Mouse (Mus musculus) embryonic stem cell, embryonic (primary cell): ENCODE data around the gene Cdhr4.

Experiments
- CTCF ChIA-PET, 4 experiments: fragments of 300-600 bp in 2 of 4; fragments of 350-600 bp in 2 of 4; sonication (Branson Sonifier 250); formaldehyde crosslinking; loops; one replicate each; lab custom pipeline; 2022; ENCODE audit warnings: inconsistent platforms in 2 of 4; lab: Charles Lee
- POLR2A ChIA-PET, 4 experiments: fragments of 300-600 bp in 2 of 4; fragments of 350-600 bp in 2 of 4; sonication (Branson Sonifier 250); formaldehyde crosslinking; loops; one replicate each; lab custom pipeline; 2022; ENCODE audit warnings: antibody characterized with exemption in 4 of 4, inconsistent platforms in 1 of 4; lab: Charles Lee

Gene Cdhr4

GRCm38 (mm10) chr9:107964681-107965080, 27.6 kb upstream of the Cdhr4 start:
- POLR2A ChIA-PET: interaction anchor here in 3 of 4 experiments (0.6 to 4.7 kb wide), 11 partner anchors 13 to 131 kb away, joined by 3 to 46 read pairs (median 4); partner anchors contain the start of genes Inka1 (in 3 of the 3), Amigo3 (in 2 of the 3), Gmppb (in 1 of the 3) and Traip (in 1 of the 3)

GRCm38 (mm10) chr9:107966676-107967075, 25.6 kb upstream of the Cdhr4 start:
- POLR2A ChIA-PET: interaction anchor here in 2 of 4 experiments (0.8 to 2.1 kb wide), 6 partner anchors 9 to 87 kb away, joined by 3 to 6 read pairs (median 3); partner anchors contain the start of genes Amigo3 (in 1 of the 2) and Ip6k1 (in 1 of the 2)

More at GRCm38 (mm10) chr9:107964681-107965080, 27.6 kb upstream of the Cdhr4 start:
- CTCF ChIA-PET: interaction anchor here in 3 of 4 experiments (1.2 to 5.3 kb wide), 9 partner anchors 21 to 246 kb away, joined by 4 to 88 read pairs (median 7); partner anchors contain the start of genes Inka1 (in 1 of the 3) and Mst1r (in 1 of the 3)

GRCm38 (mm10) chr9:107967437-107967836, 24.9 kb upstream of the Cdhr4 start:
- POLR2A ChIA-PET: interaction anchor here in 2 of 4 experiments (0.8 to 2.1 kb wide), 5 partner anchors 10 to 86 kb away, joined by 3 to 9 read pairs (median 6); partner anchors contain the start of genes Ip6k1 (in 2 of the 2) and Amigo3 (in 1 of the 2)
- CTCF ChIA-PET: interaction anchor here in 3 of 4 experiments (0.8 to 1.1 kb wide), 3 partner anchors 18 to 100 kb away, joined by 3 to 4 read pairs (median 3); partner anchors contain the start of gene Inka1 (in 1 of the 3)

More at GRCm38 (mm10) chr9:107966676-107967075, 25.6 kb upstream of the Cdhr4 start:
- CTCF ChIA-PET: interaction anchor here in 3 of 4 experiments (0.9 to 1.3 kb wide), 3 partner anchors 19 to 44 kb away, joined by 3 read pairs; partner anchors contain the start of gene Inka1 (in 2 of the 3)

GRCm38 (mm10) chr9:107968531-107968930, 23.8 kb upstream of the Cdhr4 start:
- ChIA-PET POLR2A (interaction anchor here in 2 of 4 experiments (1.0 to 2.1 kb wide), 5 partner anchors 13 to 38 kb away, joined by 3 to 9 read pairs (median 6); partner anchors contain the start of genes Ip6k1 (in 2 of the 2) and Inka1 (in 1 of the 2)), CTCF (interaction anchor here in 2 of 4 experiments (0.6 to 1.1 kb wide), 2 partner anchors 14 to 99 kb away, joined by 3 to 4 read pairs; partner anchors contain the start of gene Gm20661 (in 1 of the 2))

GRCm38 (mm10) chr9:107970311-107970710, 22.0 kb upstream of the Cdhr4 start:
- POLR2A ChIA-PET: interaction anchor here in 3 of 4 experiments (0.8 to 4.9 kb wide), 16 partner anchors 9 to 114 kb away, joined by 3 to 38 read pairs (median 7); partner anchors contain the start of genes Inka1 (in 3 of the 3), Ip6k1 (in 2 of the 3), Cdhr4 (in 1 of the 3) and Gm20661 (in 1 of the 3)

GRCm38 (mm10) chr9:107971690-107972541, 20.4 kb upstream of the Cdhr4 start:
- POLR2A ChIA-PET: interaction anchor here (0.5 to 4.9 kb wide), 41 partner anchors 8 to 169 kb away, joined by 3 to 38 read pairs (median 5); partner anchors contain the start of genes Amigo3 (in 3 of the 4), Inka1 (in 3 of the 4), Ip6k1 (in 3 of the 4) and Gm20661 (in 2 of the 4)
- CTCF ChIA-PET: interaction anchor here (0.5 to 4.2 kb wide), 25 partner anchors 8 to 262 kb away, joined by 3 to 27 read pairs (median 4); partner anchors contain the start of genes Amigo3 (in 2 of the 4) and Inka1 (in 1 of the 4)

More at GRCm38 (mm10) chr9:107970311-107970710, 22.0 kb upstream of the Cdhr4 start:
- CTCF ChIA-PET: interaction anchor here in 3 of 4 experiments (0.6 to 4.2 kb wide), 7 partner anchors 9 to 411 kb away, joined by 3 to 27 read pairs (median 6); partner anchors contain the start of genes Amigo3 (in 1 of the 3) and Inka1 (in 1 of the 3)

- ChIA-PET POLR2A (interaction anchor here in 3 of 4 experiments (0.7 to 2.5 kb wide), 8 partner anchors 10 to 103 kb away, joined by 3 to 18 read pairs (median 4); partner anchors contain the start of genes Inka1 (in 2 of the 3) and Ip6k1 (in 1 of the 3)), CTCF (interaction anchor here in 2 of 4 experiments (0.6 to 1.5 kb wide), 3 partner anchors 11 to 330 kb away, joined by 3 to 6 read pairs (median 3); partner anchors contain the start of gene Inka1 (in 1 of the 2))
Observed at GRCm38 (mm10) chr9:107974491-107975171, 17.7 kb upstream of the Cdhr4 start.

GRCm38 (mm10) chr9:107975399-107976386, 16.6 kb upstream of the Cdhr4 start, which contains the start of gene Uba7:
Gene Uba7, plus strand, starts transcription at chr9:107975505.
- ChIA-PET CTCF (interaction anchor here in 3 of 4 experiments (0.6 to 1.6 kb wide), 13 partner anchors 10 to 91 kb away, joined by 3 to 6 read pairs (median 3); partner anchors contain the start of gene Inka1 (in 2 of the 3)), POLR2A (interaction anchor here in 3 of 4 experiments (0.6 to 2.5 kb wide), 17 partner anchors 9 to 192 kb away, joined by 3 to 18 read pairs (median 4); partner anchors contain the start of genes Inka1 (in 3 of the 3), Ip6k1 (in 2 of the 3), Amigo3 (in 1 of the 3) and Cdhr4 (in 1 of the 3))

GRCm38 (mm10) chr9:107978815-107979214, 13.5 kb upstream of the Cdhr4 start:
- ChIA-PET POLR2A (interaction anchor here in 2 of 4 experiments (0.6 to 1.5 kb wide), 2 partner anchors 16 to 390 kb away, joined by 4 read pairs; no protein-coding TSS in a partner anchor), CTCF (no interaction called here)

GRCm38 (mm10) chr9:107981684-107982605, 10.4 kb upstream of the Cdhr4 start:
- POLR2A ChIA-PET: interaction anchor here in 3 of 4 experiments (0.5 to 4.7 kb wide), 22 partner anchors 8 to 338 kb away, joined by 3 to 31 read pairs (median 4); partner anchors contain the start of genes Cdhr4 (in 2 of the 3) and Ip6k1 (in 1 of the 3)
- CTCF ChIA-PET: interaction anchor here in 3 of 4 experiments (0.8 to 2.2 kb wide), 12 partner anchors 10 to 155 kb away, joined by 3 to 7 read pairs (median 4); partner anchors contain the start of gene Amigo3 (in 1 of the 3)

GRCm38 (mm10) chr9:107982681-107983346, 9.5 kb upstream of the Cdhr4 start, which contains the start of gene Gm20661:
Gene Gm20661, plus strand, starts transcription at chr9:107983058.
- POLR2A ChIA-PET: interaction anchor here in 3 of 4 experiments (0.6 to 4.7 kb wide), 17 partner anchors 9 to 546 kb away, joined by 3 to 31 read pairs (median 4); partner anchors contain the start of genes Cdhr4 (in 2 of the 3) and Ip6k1 (in 1 of the 3)
- CTCF ChIA-PET: interaction anchor here (0.5 to 2.2 kb wide), 14 partner anchors 13 to 82 kb away, joined by 3 to 7 read pairs (median 4); partner anchors contain the start of genes Amigo3 (in 1 of the 4) and Ip6k1 (in 1 of the 4)

GRCm38 (mm10) chr9:107983421-107983890, 8.8 kb upstream of the Cdhr4 start:
- CTCF ChIA-PET: interaction anchor here in 3 of 4 experiments (0.5 to 2.0 kb wide), 10 partner anchors 14 to 250 kb away, joined by 3 to 7 read pairs (median 4); partner anchors contain the start of genes Amigo3 (in 1 of the 3) and Ip6k1 (in 1 of the 3)
- POLR2A ChIA-PET: interaction anchor here in 3 of 4 experiments (0.6 to 4.7 kb wide), 18 partner anchors 8 to 546 kb away, joined by 3 to 31 read pairs (median 4); partner anchors contain the start of genes Cdhr4 (in 2 of the 3), Gpx1 (in 1 of the 3), Rbm6 (in 1 of the 3) and Uba7 (in 1 of the 3)
